Mouse (Mus musculus) ES-Bruce4 (cell line): ENCODE data around the gene Fgf11.

Source experiments
- CTCF ChIP-seq: IDR thresholded peaks from one replicate; pipeline ENCODE4 v1.8.1; 2011; ENCODE audit warnings: low read depth, low read length
- POLR2A ChIP-seq: IDR thresholded peaks from one replicate; pipeline ENCODE4 v1.8.1; 2011; ENCODE audit warnings: low read length; ENCODE audit not compliant: insufficient read depth

DNA sequence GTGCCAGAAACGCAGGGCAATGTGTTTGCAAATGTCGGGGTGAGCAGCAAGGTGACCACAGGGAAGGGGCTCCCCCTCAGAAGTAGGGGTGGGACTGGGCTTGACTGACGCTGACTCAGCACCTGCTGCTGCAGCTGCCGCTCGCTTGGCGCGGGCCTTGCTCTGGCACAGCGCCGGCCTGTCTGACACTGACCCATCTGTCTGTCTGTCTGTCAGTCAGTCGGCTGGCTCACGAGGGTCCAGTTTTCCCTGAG, 1.6 kb downstream of the Fgf11 start:
- TF ChIP-seq POLR2A (no peak), CTCF (no peak)
